Mouse (Mus musculus): ENCODE results near the gene Mapkap1. TPM values are rescaled to one million over a fixed set of nuclear protein-coding genes. Genes with fewer than 3 reads are reported as not detected.

The Mapkap1 gene
- polyA plus RNA-seq, 1 experiment from 2014 or later, result 61.0 TPM

DNA sequence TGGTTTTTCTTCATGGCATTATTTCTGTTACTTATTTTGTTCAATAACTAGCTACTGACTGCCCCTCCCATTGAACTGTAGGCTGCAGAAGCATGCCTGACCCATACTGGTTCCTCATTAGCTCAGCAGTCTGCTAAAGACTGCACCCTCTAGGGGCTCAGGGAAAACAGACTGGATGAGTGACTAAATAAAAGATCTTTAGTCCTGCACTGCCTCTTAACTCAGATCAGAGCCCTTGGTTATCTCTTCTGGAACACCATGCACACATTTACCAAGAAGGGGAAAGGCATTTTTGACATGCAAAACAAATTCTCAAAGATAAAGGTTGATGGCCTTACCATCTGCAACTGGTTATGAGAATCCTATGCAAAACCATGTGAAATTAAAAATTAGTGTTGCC is 157.3 kb downstream of the Mapkap1 start:
- Histone ChIP-seq H3K27ac (replicated peaks) (0 out of 2 replicates have a peak overlapping the region, but pooled peaks have one; percentile 5), H3K27me3 (ENCODE audit: control insufficient read depth, insufficient read depth, low read length) (no peaks in the 10 kb centered on the region), H3K4me3 (ENCODE audit: low read depth, low read length) (no peak overlapping the region), H3K4me2 (replicated peaks; ENCODE audit: low read depth) (no peak overlapping the region), H3K36me3 (ENCODE audit: control insufficient read depth, insufficient read depth, low read length) (no peaks in the 10 kb centered on the region), H3K4me1 (replicated peaks; ENCODE audit: control insufficient read depth, insufficient read depth) (no peaks in the 10 kb centered on the region), H3K9ac (ENCODE audit: low read length) (no peak overlapping the region), H3K9me3 (ENCODE audit: control insufficient read depth, low read length) (no peaks in the 10 kb centered on the region)
- peak; percentile 37 for TF ChIP-seq CTCF (IDR thresholded peaks at IDR 0.05; ENCODE audit: low read depth)
- no peak for TF ChIP-seq EP300 (optimal IDR thresholded peaks at IDR 0.05)
- ATAC-seq (ENCODE audit: low FRiP score, low TSS enrichment) (no peak), DNase-seq (ENCODE audit: low spot score) (no peak)

DNA sequence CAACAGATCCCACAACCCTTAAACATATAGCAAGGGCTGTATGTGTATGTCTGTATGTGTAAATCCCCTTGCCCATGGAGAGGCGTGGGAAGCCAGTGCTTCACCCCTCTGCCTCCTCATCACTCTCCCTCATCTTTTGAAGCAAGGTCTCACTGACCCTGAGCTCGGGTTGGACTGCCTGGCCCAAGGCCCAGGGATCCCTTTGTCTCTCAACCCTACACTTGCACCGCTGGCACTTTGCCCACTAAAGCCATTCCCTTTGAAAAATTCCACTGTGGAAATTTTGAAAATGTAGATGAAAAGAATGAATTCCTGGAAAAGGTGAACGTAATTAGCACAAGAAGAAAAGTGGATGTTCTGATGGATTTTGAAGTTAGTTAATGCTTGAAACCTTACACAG is 159.6 kb downstream of the Mapkap1 start:
- Histone ChIP-seq H3K27ac (replicated peaks) (no peak overlapping the region), H3K36me3 (ENCODE audit: control insufficient read depth, insufficient read depth, low read length) (no peaks in the 10 kb centered on the region), H3K4me2 (replicated peaks; ENCODE audit: low read depth) (no peak overlapping the region), H3K9me3 (ENCODE audit: control insufficient read depth, low read length) (no peaks in the 10 kb centered on the region), H3K4me3 (ENCODE audit: low read depth, low read length) (no peak overlapping the region), H3K9ac (ENCODE audit: low read length) (no peak overlapping the region), H3K4me1 (replicated peaks; ENCODE audit: control insufficient read depth, insufficient read depth) (no peaks in the 10 kb centered on the region; the same call in 1 of the 2 replicates), H3K27me3 (ENCODE audit: control insufficient read depth, insufficient read depth, low read length) (no peaks in the 10 kb centered on the region)
- ATAC-seq (ENCODE audit: low FRiP score, low TSS enrichment), result no peak
- no peak for DNase-seq (ENCODE audit: low spot score)
- TF ChIP-seq CTCF (IDR thresholded peaks at IDR 0.05; ENCODE audit: low read depth) (no peak), EP300 (optimal IDR thresholded peaks at IDR 0.05) (no peak)
- 65% methylated on average over 4 of the region's 4 CpGs for WGBS

DNA sequence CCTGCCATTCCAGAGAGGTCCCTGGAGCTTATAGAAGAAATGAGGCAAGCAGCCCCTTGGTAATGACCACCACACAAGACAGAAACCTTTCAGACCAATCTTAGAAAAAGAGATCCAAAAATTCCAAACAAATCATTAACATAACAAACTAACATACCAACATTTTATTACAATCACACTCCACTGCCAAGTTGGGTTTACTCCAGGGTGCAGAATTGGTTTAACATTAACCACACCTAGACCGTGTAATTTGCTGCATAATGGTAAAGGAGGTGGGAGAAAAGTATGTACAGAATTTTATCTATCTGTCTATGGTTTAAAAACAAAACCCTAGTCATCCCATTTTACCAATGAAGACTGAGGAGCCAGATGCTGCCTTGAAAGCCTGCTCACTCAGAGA is 160.0 kb downstream of the Mapkap1 start:
- ATAC-seq (ENCODE audit: low FRiP score, low TSS enrichment), result no peak
- no peak for TF ChIP-seq EP300 (optimal IDR thresholded peaks at IDR 0.05)
- no peak for TF ChIP-seq CTCF (IDR thresholded peaks at IDR 0.05; ENCODE audit: low read depth)

DNA sequence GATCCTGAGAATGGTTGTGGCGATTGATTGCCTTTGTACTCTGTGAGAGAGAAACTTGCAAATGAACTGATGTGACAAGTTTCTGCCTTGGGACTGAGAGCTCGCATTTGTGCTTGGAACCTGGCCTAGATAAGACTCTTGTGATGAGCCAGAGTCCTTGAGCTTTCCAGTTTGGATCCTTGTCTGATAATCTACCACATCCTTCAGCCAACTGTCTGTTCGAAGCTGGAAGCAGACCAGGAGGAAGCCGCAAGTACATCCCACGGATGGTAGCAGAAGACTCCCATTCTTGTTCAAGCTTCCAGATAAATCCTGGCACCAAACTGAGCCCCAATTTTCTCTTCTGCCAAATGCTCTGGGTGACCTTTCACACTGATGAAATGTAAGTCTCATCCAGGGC is 162.6 kb downstream of the Mapkap1 start:
- Histone ChIP-seq H3K36me3 (ENCODE audit: control insufficient read depth, insufficient read depth, low read length) (no peaks in the 10 kb centered on the region), H3K9ac (ENCODE audit: low read length) (no peak overlapping the region), H3K9me3 (ENCODE audit: control insufficient read depth, low read length) (no peaks in the 10 kb centered on the region), H3K27ac (replicated peaks) (no peak overlapping the region), H3K4me3 (ENCODE audit: low read depth, low read length) (no peak overlapping the region), H3K4me1 (replicated peaks; ENCODE audit: control insufficient read depth, insufficient read depth) (peaks cover 2% of the 10 kb centered on the region; the same call in 1 of the 2 replicates), H3K4me2 (replicated peaks; ENCODE audit: low read depth) (no peak overlapping the region), H3K27me3 (ENCODE audit: control insufficient read depth, insufficient read depth, low read length) (no peaks in the 10 kb centered on the region)
- TF ChIP-seq CTCF (IDR thresholded peaks at IDR 0.05; ENCODE audit: low read depth) (no peak), EP300 (optimal IDR thresholded peaks at IDR 0.05) (no peak)
- ATAC-seq (ENCODE audit: low FRiP score, low TSS enrichment) (no peak), DNase-seq (ENCODE audit: low spot score) (no peak)
- 56% methylated on average over 5 of the region's 5 CpGs for WGBS

More for the DNA sequence above, 160.0 kb downstream of the Mapkap1 start:
- Histone ChIP-seq H3K27me3 (ENCODE audit: control insufficient read depth, insufficient read depth, low read length) (no peaks in the 10 kb centered on the region), H3K36me3 (ENCODE audit: control insufficient read depth, insufficient read depth, low read length) (no peaks in the 10 kb centered on the region), H3K4me1 (replicated peaks; ENCODE audit: control insufficient read depth, insufficient read depth) (no peaks in the 10 kb centered on the region; the same call in 1 of the 2 replicates), H3K9me3 (ENCODE audit: control insufficient read depth, low read length) (no peaks in the 10 kb centered on the region), H3K4me3 (ENCODE audit: low read depth, low read length) (no peak overlapping the region), H3K27ac (replicated peaks) (no peak overlapping the region), H3K4me2 (replicated peaks; ENCODE audit: low read depth) (no peak overlapping the region), H3K9ac (ENCODE audit: low read length) (no peak overlapping the region)
- DNase-seq (ENCODE audit: low spot score), result no peak
- WGBS, result 45% methylated on average over 1 of the region's 1 CpGs

DNA sequence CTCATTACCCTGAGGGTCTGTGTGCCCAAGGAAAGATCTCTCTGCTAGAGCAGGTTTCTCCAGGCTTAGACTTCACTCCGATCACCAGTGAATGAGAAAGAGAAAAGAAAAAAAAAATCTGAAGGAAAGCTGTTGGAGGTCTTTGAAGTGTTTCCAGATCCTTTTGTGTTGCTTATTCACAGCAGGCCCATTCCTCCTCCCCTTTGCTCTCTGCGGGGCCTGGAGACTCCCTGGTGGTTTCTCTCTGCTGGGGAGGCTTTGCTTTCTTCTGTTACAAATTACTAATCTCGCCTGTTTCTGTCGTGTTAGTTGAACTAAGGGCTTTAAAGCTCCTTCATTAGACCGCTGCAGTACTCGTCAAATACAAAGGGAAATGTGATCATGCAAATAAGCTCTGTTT is 163.8 kb downstream of the Mapkap1 start:
- Histone ChIP-seq H3K4me3 (ENCODE audit: low read depth, low read length) (no peak overlapping the region), H3K4me1 (replicated peaks; ENCODE audit: control insufficient read depth, insufficient read depth) (peaks cover 6% of the 10 kb centered on the region; the same call in 1 of the 2 replicates), H3K9ac (ENCODE audit: low read length) (no peak overlapping the region), H3K36me3 (ENCODE audit: control insufficient read depth, insufficient read depth, low read length) (no peaks in the 10 kb centered on the region), H3K27ac (replicated peaks) (peak overlapping the region; percentile 30; the same call in 1 of the 2 replicates), H3K9me3 (ENCODE audit: control insufficient read depth, low read length) (no peaks in the 10 kb centered on the region), H3K4me2 (replicated peaks; ENCODE audit: low read depth) (no peak overlapping the region), H3K27me3 (ENCODE audit: control insufficient read depth, insufficient read depth, low read length) (no peaks in the 10 kb centered on the region)
- no peak for ATAC-seq (ENCODE audit: low FRiP score, low TSS enrichment)
- no peak for DNase-seq (ENCODE audit: low spot score)
- no peak for TF ChIP-seq EP300 (optimal IDR thresholded peaks at IDR 0.05)
- TF ChIP-seq CTCF (IDR thresholded peaks at IDR 0.05; ENCODE audit: low read depth), result no peak
- 31% methylated on average over 6 of the region's 6 CpGs for WGBS

DNA sequence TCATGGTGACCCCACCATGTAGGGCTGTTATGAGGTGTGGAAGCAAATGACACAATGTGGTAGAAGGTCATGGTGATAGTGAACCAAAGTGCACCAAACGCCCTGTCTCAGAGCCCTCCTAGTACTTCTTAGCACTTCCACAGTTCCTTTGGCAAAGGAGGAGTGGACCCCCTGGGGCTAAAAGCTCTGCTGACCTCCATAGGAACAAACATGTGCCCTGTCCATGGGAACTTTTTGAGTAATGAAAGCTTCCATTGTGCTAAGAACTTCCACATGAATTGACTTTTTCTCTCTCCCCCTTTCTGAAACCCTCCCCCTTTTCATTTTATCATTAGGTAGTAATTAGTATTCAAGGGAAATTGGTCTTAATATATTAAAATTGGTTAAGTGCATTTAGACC is 164.5 kb downstream of the Mapkap1 start:
- Histone ChIP-seq H3K9ac (ENCODE audit: low read length) (no peak overlapping the region), H3K27me3 (ENCODE audit: control insufficient read depth, insufficient read depth, low read length) (no peaks in the 10 kb centered on the region), H3K4me3 (ENCODE audit: low read depth, low read length) (no peak overlapping the region), H3K36me3 (ENCODE audit: control insufficient read depth, insufficient read depth, low read length) (no peaks in the 10 kb centered on the region), H3K27ac (replicated peaks) (no peak overlapping the region), H3K4me1 (replicated peaks; ENCODE audit: control insufficient read depth, insufficient read depth) (peaks cover 6% of the 10 kb centered on the region; the same call in 1 of the 2 replicates), H3K9me3 (ENCODE audit: control insufficient read depth, low read length) (no peaks in the 10 kb centered on the region), H3K4me2 (replicated peaks; ENCODE audit: low read depth) (no peak overlapping the region)
- DNase-seq (ENCODE audit: low spot score) (no peak), ATAC-seq (ENCODE audit: low FRiP score, low TSS enrichment) (no peak)
- TF ChIP-seq CTCF (IDR thresholded peaks at IDR 0.05; ENCODE audit: low read depth), result no peak
- no peak for TF ChIP-seq EP300 (optimal IDR thresholded peaks at IDR 0.05)
- WGBS, result 76% methylated on average over 1 of the region's 1 CpGs

Data from stomach, postnatal 0 days (tissue).